Mouse (Mus musculus) spleen, adult 2 months (tissue): ENCODE results near the gene Rala.

Experiments used
- CTCF ChIP-seq: fragments of 200-500 bp; IDR thresholded peaks from 2 replicates; pipeline ENCODE4 v1.5.1; 2011; ENCODE audit warnings: mild to moderate bottlenecking, inconsistent platforms; ENCODE audit not compliant: insufficient read depth, insufficient read length, insufficient replicate concordance; ENCODE audit errors: extremely low read depth
- POLR2A ChIP-seq: fragments of 200-500 bp; IDR thresholded peaks from 2 replicates; pipeline ENCODE4 v1.6.1; 2011; ENCODE audit warnings: low read depth, low read length, inconsistent platforms

DNA sequence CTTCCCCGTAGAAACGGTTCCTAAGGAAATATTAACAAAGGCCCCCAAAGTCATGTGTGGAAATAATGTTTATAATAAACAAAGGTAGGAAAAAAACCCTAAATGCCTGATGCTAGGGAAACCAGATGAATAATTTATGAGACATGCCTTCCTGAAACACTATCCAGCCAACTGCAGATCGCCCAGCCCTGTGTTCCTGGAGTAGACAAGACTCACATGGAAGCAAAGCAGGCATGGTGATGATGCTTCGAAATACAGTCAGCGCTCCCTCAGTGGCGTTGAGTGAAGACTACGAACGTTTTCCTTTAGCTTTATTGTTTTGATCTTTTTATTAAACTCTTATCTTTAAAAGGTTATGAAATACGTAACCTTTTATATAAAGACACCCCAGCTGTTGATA lies 87.0 kb downstream of the Rala start:
- TF ChIP-seq CTCF (no peak), POLR2A (no peak)
